Mouse (Mus musculus): ENCODE data around the gene Rftn1. TPM values are rescaled to one million over a fixed set of nuclear protein-coding genes. Genes with fewer than 3 reads are reported as not detected.

Rftn1 gene
- polyA plus RNA-seq, 1 experiment from 2014 or later: 18.5 TPM

DNA sequence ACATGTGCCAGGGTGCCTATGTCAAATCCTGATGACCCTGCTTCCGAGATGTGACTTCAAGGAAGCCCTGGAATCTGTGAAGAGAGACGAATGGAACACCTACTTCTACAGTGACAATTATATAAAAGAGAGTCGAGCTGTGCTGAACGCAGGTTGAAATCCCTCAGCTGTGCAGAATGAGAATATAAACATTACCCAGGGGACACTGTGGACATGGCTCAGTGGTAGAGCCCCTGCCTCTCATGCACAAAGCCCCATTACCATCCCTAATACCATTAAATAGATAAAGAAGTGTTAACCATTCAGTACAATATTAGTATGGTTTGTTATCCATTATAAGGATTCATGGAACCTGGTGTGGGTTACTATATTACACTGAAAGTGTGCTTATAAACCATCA is 7.2 kb downstream of the Rftn1 start:
- Histone ChIP-seq H3K9me3 (no peaks in the 10 kb centered on the region), H3K4me3 (no peak overlapping the region), H3K4me1 (replicated peaks) (peaks cover 30% of the 10 kb centered on the region), H3K27ac (replicated peaks) (peak overlapping the region; percentile 67), H3K27me3 (no peaks in the 10 kb centered on the region), H3K4me2 (no peak overlapping the region), H3K36me3 (no peaks in the 10 kb centered on the region), H3K9ac (no peak overlapping the region)
- 50% methylated on average over 4 of the region's 4 CpGs for WGBS
- peak; percentile 71; the same call in 1 of the 2 replicates for ATAC-seq (ENCODE audit: low read depth)

- 0 out of 2 replicates have a peak, but pooled peaks have one; percentile 25 for ATAC-seq (ENCODE audit: low read depth)
- Histone ChIP-seq H3K9ac (no peak overlapping the region), H3K4me3 (no peak overlapping the region), H3K27me3 (no peaks in the 10 kb centered on the region), H3K4me1 (replicated peaks) (peaks cover 30% of the 10 kb centered on the region), H3K36me3 (no peaks in the 10 kb centered on the region), H3K27ac (replicated peaks) (peak overlapping the region; percentile 67), H3K9me3 (no peaks in the 10 kb centered on the region), H3K4me2 (no peak overlapping the region)
- 82% methylated on average over 3 of the region's 3 CpGs for WGBS
These were observed 7.9 kb downstream of the Rftn1 start for GRCm38 (mm10) chr17:50182542-50182951.

- H3K27me3 ChIP-seq: no peaks in the 10 kb centered on the region
- H3K4me1 ChIP-seq (replicated peaks): peaks cover 30% of the 10 kb centered on the region
- no peak overlapping the region for H3K27ac ChIP-seq (replicated peaks)
- no peaks in the 10 kb centered on the region for H3K9me3 ChIP-seq
- H3K4me2 ChIP-seq: no peak overlapping the region
- no peak overlapping the region for H3K4me3 ChIP-seq
- H3K36me3 ChIP-seq: no peaks in the 10 kb centered on the region
- no peak overlapping the region for H3K9ac ChIP-seq
- 86% methylated on average over 4 of the region's 4 CpGs for WGBS
- no peak for ATAC-seq (ENCODE audit: low read depth)
These were observed 9.4 kb downstream of the Rftn1 start for GRCm38 (mm10) chr17:50180899-50181570.

DNA sequence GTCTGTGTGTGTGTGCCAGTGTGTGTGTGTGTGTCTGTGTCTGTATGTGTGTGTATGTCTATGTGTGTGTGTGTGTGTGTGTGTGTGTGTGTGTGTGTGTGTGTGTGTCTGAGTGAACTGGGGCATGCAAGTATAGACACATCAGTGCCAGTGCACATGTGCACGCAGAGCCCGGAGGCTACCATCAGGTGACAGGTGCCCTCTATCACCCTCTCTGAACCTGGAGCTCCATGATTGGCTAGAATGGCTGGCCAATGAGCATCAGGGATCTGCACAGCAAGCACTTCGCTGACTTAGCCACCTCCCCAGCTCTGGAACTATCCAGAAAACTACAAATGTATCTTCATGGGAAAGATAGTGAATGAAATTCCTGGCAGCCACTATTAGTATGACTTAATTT is 16.7 kb downstream of the Rftn1 start:
- Histone ChIP-seq H3K27me3 (no peaks in the 10 kb centered on the region), H3K9me3 (no peaks in the 10 kb centered on the region), H3K36me3 (no peaks in the 10 kb centered on the region), H3K4me2 (no peak overlapping the region), H3K9ac (no peak overlapping the region), H3K4me1 (replicated peaks) (peaks cover 11% of the 10 kb centered on the region; the same call in 1 of the 2 replicates), H3K27ac (replicated peaks) (no peak overlapping the region), H3K4me3 (no peak overlapping the region)
- ATAC-seq (ENCODE audit: low read depth): no peak
- 90% methylated on average over 3 of the region's 3 CpGs for WGBS

DNA sequence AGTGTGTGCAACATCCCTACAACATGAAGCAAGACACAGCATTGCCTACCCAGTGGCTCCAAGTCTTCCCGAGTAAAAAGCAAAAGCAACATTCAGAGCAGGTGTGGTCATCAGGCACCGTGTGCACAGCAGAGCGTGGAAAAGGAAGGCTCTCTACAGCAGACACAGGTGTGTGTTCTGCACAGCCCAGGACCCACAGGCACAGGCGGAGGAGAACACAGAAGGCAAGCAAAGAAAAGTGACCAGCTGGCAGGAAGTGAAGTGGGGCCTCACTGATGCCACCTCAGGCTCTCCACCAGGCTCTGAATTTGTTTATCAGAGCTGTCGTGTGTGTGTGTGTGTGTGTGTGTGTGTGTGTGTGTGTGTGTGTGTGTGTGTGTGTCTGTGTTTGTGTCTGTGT is 17.1 kb downstream of the Rftn1 start:
- Histone ChIP-seq H3K27me3 (no peaks in the 10 kb centered on the region), H3K4me3 (no peak overlapping the region), H3K27ac (replicated peaks) (no peak overlapping the region), H3K36me3 (no peaks in the 10 kb centered on the region; the same call in 1 of the 2 replicates), H3K9ac (no peak overlapping the region), H3K4me1 (replicated peaks) (peaks cover 11% of the 10 kb centered on the region; the same call in 1 of the 2 replicates), H3K9me3 (no peaks in the 10 kb centered on the region), H3K4me2 (no peak overlapping the region)
- no peak for ATAC-seq (ENCODE audit: low read depth)
- 96% methylated on average over 5 of the region's 5 CpGs for WGBS

GRCm38 (mm10) chr17:50172795-50173194 is 17.7 kb downstream of the Rftn1 start:
- H3K4me3 ChIP-seq: no peak overlapping the region
- no peak overlapping the region for H3K9ac ChIP-seq
- H3K36me3 ChIP-seq: no peaks in the 10 kb centered on the region; the same call in 1 of the 2 replicates
- H3K27ac ChIP-seq (replicated peaks): no peak overlapping the region
- H3K4me1 ChIP-seq (replicated peaks): peaks cover 11% of the 10 kb centered on the region; the same call in 1 of the 2 replicates
- no peaks in the 10 kb centered on the region for H3K9me3 ChIP-seq
- WGBS: 95% methylated on average over 6 of the region's 6 CpGs
- H3K4me2 ChIP-seq: no peak overlapping the region
- no peaks in the 10 kb centered on the region for H3K27me3 ChIP-seq
- ATAC-seq (ENCODE audit: low read depth): no peak

- Histone ChIP-seq H3K27me3 (no peaks in the 10 kb centered on the region), H3K9ac (no peak overlapping the region), H3K9me3 (no peaks in the 10 kb centered on the region), H3K4me1 (replicated peaks) (peaks cover 11% of the 10 kb centered on the region; the same call in 1 of the 2 replicates), H3K4me2 (no peak overlapping the region), H3K4me3 (no peak overlapping the region), H3K27ac (replicated peaks) (no peak overlapping the region), H3K36me3 (no peaks in the 10 kb centered on the region; the same call in 1 of the 2 replicates)
- WGBS: 65% methylated on average over 6 of the region's 6 CpGs
- no peak for ATAC-seq (ENCODE audit: low read depth)
These were observed 19.4 kb downstream of the Rftn1 start for GRCm38 (mm10) chr17:50170935-50171545.

DNA sequence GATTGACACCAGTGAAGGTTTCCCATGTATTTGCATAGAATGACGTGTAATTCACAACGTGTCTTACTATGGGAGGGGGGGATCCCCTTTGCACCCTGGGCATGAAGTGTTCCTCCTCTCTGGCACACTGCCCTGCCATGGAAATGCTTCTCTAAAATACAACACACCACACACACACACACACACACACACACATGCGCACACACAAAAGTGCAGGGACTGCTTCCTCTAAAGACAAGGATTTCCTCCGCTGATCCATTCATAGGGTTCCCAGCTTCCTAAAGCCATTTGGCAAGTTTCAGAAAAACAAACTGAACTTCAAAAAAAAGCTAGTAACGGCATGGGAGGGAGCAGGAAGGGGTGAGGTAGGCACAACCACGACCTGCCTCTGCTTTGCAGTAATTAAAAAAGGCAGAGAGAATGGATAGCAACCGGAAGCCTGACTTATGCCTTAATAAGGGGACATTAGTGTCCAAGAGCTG is 20.5 kb downstream of the Rftn1 start:
- no peak overlapping the region for H3K4me2 ChIP-seq
- H3K4me3 ChIP-seq: no peak overlapping the region
- no peaks in the 10 kb centered on the region for H3K9me3 ChIP-seq
- peaks cover 5% of the 10 kb centered on the region; the same call in 1 of the 2 replicates for H3K36me3 ChIP-seq
- H3K27me3 ChIP-seq: no peaks in the 10 kb centered on the region
- 67% methylated on average over 7 of the region's 7 CpGs for WGBS
- peaks cover 11% of the 10 kb centered on the region; the same call in 1 of the 2 replicates for H3K4me1 ChIP-seq (replicated peaks)
- ATAC-seq (ENCODE audit: low read depth): no peak
- H3K27ac ChIP-seq (replicated peaks): no peak overlapping the region
- no peak overlapping the region for H3K9ac ChIP-seq

DNA sequence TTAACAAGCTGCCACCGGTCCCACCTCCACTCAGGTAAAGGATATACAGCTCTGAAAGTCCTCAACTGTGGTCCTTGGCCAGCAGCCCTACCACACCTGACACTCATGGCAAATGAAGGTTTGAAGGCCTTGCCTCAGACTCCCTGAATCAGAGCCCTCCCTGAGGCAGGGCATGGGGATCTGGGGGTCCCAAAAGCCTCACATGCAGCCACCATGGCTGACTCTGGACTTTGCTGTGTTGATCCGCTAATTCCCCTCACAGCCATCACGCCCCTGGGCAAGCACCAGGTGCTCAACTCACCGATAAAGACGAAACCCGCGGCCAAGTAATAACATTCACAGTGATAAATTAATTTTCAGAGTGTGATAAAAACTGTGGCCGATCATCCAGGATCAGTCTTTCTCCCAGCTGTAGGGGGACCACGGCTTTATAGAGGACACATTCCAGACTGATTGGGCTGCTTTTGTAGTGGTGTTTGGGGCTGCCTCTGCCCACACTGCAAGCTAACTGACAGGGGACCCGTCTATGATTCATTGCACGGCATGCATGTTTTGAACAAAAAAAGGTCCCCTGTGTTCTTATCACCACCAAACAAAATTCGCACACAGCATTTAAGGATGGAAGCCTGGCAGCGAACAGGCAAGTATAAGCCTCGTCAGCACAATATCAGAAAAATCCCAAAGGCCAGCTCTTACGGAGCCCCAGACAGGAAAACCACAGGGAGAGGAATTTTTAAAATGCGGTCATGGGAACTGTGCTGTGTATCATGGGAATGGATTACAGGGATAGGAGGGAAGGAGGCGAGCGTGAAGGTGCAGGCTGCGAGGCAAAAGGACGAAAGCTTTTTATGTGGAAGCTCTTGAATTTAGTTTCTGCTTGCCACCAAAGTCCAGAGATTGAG is 29.3 kb downstream of the Rftn1 start:
- Histone ChIP-seq H3K27me3 (no peaks in the 10 kb centered on the region), H3K9me3 (peaks cover 4% of the 10 kb centered on the region; the same call in 1 of the 2 replicates), H3K9ac (no peak overlapping the region), H3K4me3 (no peak overlapping the region), H3K4me2 (no peak overlapping the region), H3K36me3 (peaks cover 17% of the 10 kb centered on the region; the same call in 1 of the 2 replicates), H3K4me1 (replicated peaks) (peaks cover 11% of the 10 kb centered on the region), H3K27ac (replicated peaks) (peak overlapping the region; percentile 52)
- ATAC-seq (ENCODE audit: low read depth): no peak
- whole genome bisulfite sequencing: 61% methylated on average over 20 of the region's 20 CpGs

DNA sequence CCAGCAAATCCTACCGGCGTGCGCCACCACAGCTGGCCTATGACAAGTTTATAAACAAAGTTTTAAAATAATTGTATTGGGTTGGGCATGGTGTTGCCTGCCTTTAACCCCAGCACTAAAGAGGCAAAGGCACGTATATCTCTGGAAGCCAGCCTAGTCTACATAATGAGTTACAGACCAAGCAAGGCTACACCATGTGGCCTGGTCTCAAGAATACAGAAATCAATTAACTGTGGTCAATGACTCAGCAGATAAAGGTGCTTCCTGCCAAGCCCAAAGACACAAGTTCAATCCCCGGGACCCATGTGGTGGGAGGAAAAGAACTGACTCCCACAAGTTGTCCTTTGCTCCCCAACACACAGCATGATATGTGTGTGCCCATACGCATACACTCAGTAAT is 30.1 kb downstream of the Rftn1 start:
- H3K27ac ChIP-seq (replicated peaks): no peak overlapping the region
- H3K36me3 ChIP-seq: peaks cover 15% of the 10 kb centered on the region; the same call in 1 of the 2 replicates
- no peak overlapping the region for H3K9ac ChIP-seq
- no peak overlapping the region for H3K4me3 ChIP-seq
- peaks cover 4% of the 10 kb centered on the region; the same call in 1 of the 2 replicates for H3K9me3 ChIP-seq
- H3K4me1 ChIP-seq (replicated peaks): peaks cover 11% of the 10 kb centered on the region
- no peaks in the 10 kb centered on the region for H3K27me3 ChIP-seq
- no peak overlapping the region for H3K4me2 ChIP-seq
- ATAC-seq (ENCODE audit: low read depth): no peak
- WGBS: 90% methylated on average over 6 of the region's 6 CpGs

DNA sequence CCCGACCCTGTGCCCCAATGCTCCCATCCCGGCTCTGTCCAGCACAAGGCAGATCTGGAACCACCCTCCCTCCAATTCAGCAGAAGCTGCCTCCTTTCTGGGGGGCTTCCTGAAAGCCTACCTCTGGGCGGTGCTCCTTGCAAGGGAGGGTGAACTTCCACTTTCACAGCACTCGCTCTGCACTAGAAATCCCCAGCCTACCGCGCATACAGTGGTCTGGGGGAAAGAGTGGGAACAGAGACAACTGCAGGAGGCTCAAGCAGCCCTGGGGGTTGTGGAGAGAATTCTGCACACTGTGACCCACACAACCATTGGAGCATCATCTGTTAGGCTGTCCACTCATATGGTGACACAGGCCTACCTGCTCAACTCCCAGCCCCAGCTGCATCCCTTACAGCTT is 30.7 kb downstream of the Rftn1 start:
- no peak overlapping the region for H3K9ac ChIP-seq
- H3K27ac ChIP-seq (replicated peaks): no peak overlapping the region
- H3K27me3 ChIP-seq: no peaks in the 10 kb centered on the region
- H3K9me3 ChIP-seq: peaks cover 4% of the 10 kb centered on the region; the same call in 1 of the 2 replicates
- 91% methylated on average over 6 of the region's 6 CpGs for WGBS
- H3K4me3 ChIP-seq: no peak overlapping the region
- H3K4me2 ChIP-seq: no peak overlapping the region
- H3K4me1 ChIP-seq (replicated peaks): peaks cover 11% of the 10 kb centered on the region
- no peak for ATAC-seq (ENCODE audit: low read depth)
- peaks cover 10% of the 10 kb centered on the region; the same call in 1 of the 2 replicates for H3K36me3 ChIP-seq
